Comparison of ENCODE assay signal across 9 mouse cellular contexts in genomic region chr3:153710545-153710944, GRCm38 (mm10).
"Had no signal": no experiment of that assay in that cellular context is flagged by ENCODE, and none has a peak within 500 bp of the region (broad histone marks: within the 10 kb centered on the region; RNA-seq: fewer than 3 reads in every experiment).

No protein-coding gene starts in this region.

- H3K27ac ChIP-seq: limb, embryonic 13.5 days; liver, embryonic 14.5 days; neural tube, embryonic 12.5 days; stomach, postnatal 0 days had no signal

- H3K9ac ChIP-seq: limb, embryonic 13.5 days; liver, embryonic 14.5 days; neural tube, embryonic 12.5 days had no signal

- H3K4me2 ChIP-seq: limb, embryonic 13.5 days; neural tube, embryonic 12.5 days had no signal

- H3K4me1 ChIP-seq: neural tube, embryonic 12.5 days had no signal

- DNase-seq: kidney, adult 8-10 months; kidney, postnatal 14 days; left cerebral cortex, postnatal 4 days; midbrain, embryonic 14.5 days; thymus, postnatal 4 days had no signal

- H3K36me3 ChIP-seq: neural tube, embryonic 12.5 days had no signal

- H3K4me3 ChIP-seq: limb, embryonic 13.5 days; neural tube, embryonic 12.5 days had no signal

- H3K27me3 ChIP-seq: neural tube, embryonic 12.5 days had no signal
